Mouse (Mus musculus) layer of hippocampus, adult 6 months (tissue): ENCODE measurements around the gene Zfp212. TPM values are rescaled to one million over a fixed set of nuclear protein-coding genes. Genes with fewer than 3 reads are reported as not detected.

Source experiments
- long read RNA-seq, 2 experiments: library from polyadenylated mRNA; unstranded; transcript quantifications; one replicate each; pipeline ENCODE4 v2.0.0; 2019 to 2020
- polyA plus RNA-seq: library from polyadenylated mRNA; unstranded; fragments of <200 nt; fragmentation: Nextera tagmentation; gene quantifications from 2 replicates; pipeline ENCODE4 v1.2.3, GENCODE M21; 2021

Gene Zfp212
- polyA plus RNA-seq, result 6.8 and 7.6 TPM in 2 replicates
- long read RNA-seq, experiment 1, transcript Zfp212-201 (5 exons, 2,801 nt), result major isoform, 15 of 24 reads
- long read RNA-seq, experiment 1, partial matches to known transcripts, result 6 of 24 reads
- long read RNA-seq, experiment 1, other reads (novel, unspliced or antisense), result 3 of 24 reads
- long read RNA-seq, experiment 2, transcript Zfp212-201 (5 exons, 2,801 nt), result major isoform, 91 of 109 reads
- long read RNA-seq, experiment 2, partial matches to known transcripts, result 4 of 109 reads
- long read RNA-seq, experiment 2, other reads (novel, unspliced or antisense), result 14 of 109 reads

DNA sequence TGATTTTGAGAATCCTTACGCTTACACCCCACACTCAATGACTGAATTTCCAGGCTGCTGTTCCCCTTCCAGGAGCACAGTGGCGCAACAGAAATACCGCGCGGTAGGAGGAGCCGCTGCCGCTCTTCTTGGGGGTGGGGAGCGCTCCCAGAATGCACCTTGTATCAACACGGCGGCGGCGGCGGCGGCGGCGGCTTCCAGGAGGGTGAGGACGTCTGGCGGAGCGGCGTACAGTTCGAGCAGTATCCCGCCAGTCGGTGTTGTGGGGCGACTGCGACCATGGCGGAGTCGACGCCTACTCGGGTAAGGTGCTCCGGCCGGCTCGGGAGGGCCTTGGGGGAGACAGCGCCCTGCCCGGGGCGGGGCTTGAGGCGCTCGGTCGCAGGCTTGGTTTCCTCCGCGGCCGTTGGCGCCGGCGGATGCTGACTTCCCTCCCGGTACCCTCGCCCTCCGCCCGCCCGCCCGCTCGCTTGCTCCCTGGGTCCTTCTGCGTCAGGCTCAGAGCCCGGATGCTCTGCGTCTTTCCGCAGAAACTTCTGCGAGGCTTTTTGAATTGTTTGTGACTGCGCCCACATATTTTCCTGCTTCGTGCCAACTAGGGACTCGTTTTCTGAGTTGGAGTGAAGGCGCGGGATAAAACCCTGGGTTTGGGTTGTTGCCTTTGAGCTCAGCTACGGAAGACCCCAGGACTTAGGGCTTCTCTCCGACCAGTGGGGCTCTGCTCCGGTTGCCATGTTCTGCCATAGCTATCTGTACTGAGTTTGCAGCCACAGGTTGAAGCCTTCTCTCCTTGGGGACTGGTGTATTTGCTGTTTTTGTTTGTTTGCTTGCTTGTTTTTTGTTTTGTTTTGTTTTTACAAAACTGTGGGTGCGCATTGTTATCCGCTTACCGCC lies at the start of gene Zfp212:
Gene Zfp212, plus strand, starts transcription at position 30 of the 894 bp plus-strand sequence.

DNA sequence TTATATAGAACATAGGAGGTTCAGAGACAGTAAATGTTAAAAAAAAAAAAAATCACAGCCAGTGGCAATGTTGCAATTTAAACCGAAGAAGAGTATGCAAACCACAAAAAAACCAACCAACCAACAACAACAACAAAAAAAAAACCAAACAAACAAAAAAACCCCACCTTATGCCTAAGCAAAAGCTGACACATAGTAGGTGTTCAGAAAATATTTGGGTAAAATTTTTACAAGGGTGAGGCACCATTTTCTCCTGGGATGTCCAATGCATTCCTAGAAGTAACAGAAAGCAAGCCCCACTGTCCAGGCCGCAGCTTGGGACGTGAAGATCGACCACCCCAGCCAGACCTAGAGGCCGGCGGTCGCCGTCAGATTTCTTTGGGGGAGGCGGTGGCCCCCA lies 43.2 kb upstream of the Zfp212 start, which contains the start of gene Zfp282:
Gene Zfp282, plus strand, starts transcription at position 147 of the 400 bp plus-strand sequence.

DNA sequence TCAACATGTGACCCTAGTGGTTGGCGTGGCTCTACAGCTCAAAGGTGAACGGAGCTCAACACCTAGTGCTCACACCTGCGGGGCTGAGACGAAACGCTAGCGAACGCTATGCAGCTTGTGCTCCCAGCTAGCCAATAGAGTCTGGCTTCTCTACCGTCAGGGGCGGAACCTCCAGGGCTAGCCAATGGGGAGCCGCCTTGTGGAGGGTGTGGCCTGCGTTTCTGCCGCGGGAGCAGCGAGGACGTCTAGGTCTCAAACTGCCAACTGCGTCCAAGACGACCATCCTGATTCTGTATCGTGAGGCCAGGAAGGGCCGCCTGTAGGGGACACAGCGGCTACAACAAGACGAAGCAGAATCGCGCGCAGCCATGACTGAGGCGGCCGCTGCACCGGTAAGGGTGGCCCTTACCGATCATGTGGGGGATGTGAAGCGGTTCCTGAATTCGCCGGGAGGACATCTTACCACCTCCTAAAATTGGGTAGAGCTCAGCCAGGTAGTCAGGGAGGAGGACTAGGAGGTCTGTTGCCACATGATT lies 33.0 kb downstream of the Zfp212 start, which contains the start of gene Zfp956:
Gene Zfp956, plus strand, starts transcription at position 200 of the 536 bp plus-strand sequence.

Other genes with a start within 250 kb of the Zfp212 start
- 42.8 and 61.7 TPM in 2 replicates for gene Pdia4, start 107.0 kb upstream of the Zfp212 start, polyA plus RNA-seq
- gene Zfp786, start 89.6 kb upstream of the Zfp212 start, polyA plus RNA-seq, result 1.1 and 1.4 TPM in 2 replicates
- gene Zfp398, start 84.8 kb upstream of the Zfp212 start, polyA plus RNA-seq, result 6.2 and 6.3 TPM in 2 replicates
- 1.6 and 2.1 TPM in 2 replicates for gene Zfp282, start 43.3 kb upstream of the Zfp212 start, polyA plus RNA-seq
- gene Zfp956, start 32.9 kb downstream of the Zfp212 start, polyA plus RNA-seq, result 11.2 and 12.7 TPM in 2 replicates
- gene Zfp777, start 128.4 kb downstream of the Zfp212 start, polyA plus RNA-seq, result 6.2 and 8.8 TPM in 2 replicates
- gene Zfp746, start 166.1 kb downstream of the Zfp212 start, polyA plus RNA-seq, result 2.8 and 3.0 TPM in 2 replicates